Mouse (Mus musculus) small intestine, adult 2 months (tissue): ENCODE results near the gene Traip.

ENCODE experiments used
- CTCF ChIP-seq: fragments of 200-500 bp; IDR thresholded peaks from 2 replicates; pipeline ENCODE4 v1.5.1; 2012; ENCODE audit warnings: low read depth, mild to moderate bottlenecking, control low read depth, inconsistent platforms, low read length, moderate library complexity, mixed read lengths; ENCODE audit not compliant: insufficient replicate concordance, insufficient read length; ENCODE audit errors: extremely low read depth
- POLR2A ChIP-seq: fragments of 200-500 bp; IDR thresholded peaks from 2 replicates; pipeline ENCODE4 v1.6.1; 2012; ENCODE audit warnings: low read depth, mild to moderate bottlenecking, control low read depth, inconsistent platforms, low read length, moderate library complexity

- TF ChIP-seq CTCF: no peak; the same call in 1 of the 2 replicates
- no peak for TF ChIP-seq POLR2A
These were observed 11.9 kb downstream of the Traip start for GRCm38 (mm10) chr9:107961881-107962280.
